Mouse (Mus musculus) kidney, adult 2 months (tissue): ENCODE measurements around the gene Papolb.

ENCODE experiments used
- CTCF ChIP-seq: fragments of 200-500 bp; conservative IDR thresholded peaks from 2 replicates; pipeline ENCODE4 v1.5.1; 2011; ENCODE audit warnings: low read depth, mild to moderate bottlenecking, control low read depth, low read length, moderate library complexity, mixed read lengths; ENCODE audit not compliant: insufficient read depth, insufficient read length
- POLR2A ChIP-seq: fragments of 200-500 bp; IDR thresholded peaks from one replicate; pipeline ENCODE4 v1.6.1; 2011; ENCODE audit warnings: low read depth, low read length, control low read depth

- no peak for TF ChIP-seq POLR2A
- TF ChIP-seq CTCF = no peak
Observed at GRCm38 (mm10) chr5:142510061-142510414, 19.8 kb downstream of the Papolb start.
